Mouse (Mus musculus) hindbrain, embryonic 14.5 days (tissue): ENCODE results near the gene St6gal1. TPM values are rescaled to one million over a fixed set of nuclear protein-coding genes. Genes with fewer than 3 reads are reported as not detected.

Experiments
- ATAC-seq: fragments of 200-750 bp; cut with Nextera tagmentation; 2 replicates; pipeline ENCODE4 v1.8.0; 2017; ENCODE audit warnings: moderate number of reproducible peaks, mild to moderate bottlenecking, moderate TSS enrichment, moderate library complexity; ENCODE audit not compliant: low FRiP score
- DNase-seq: peaks from one replicate; pipeline ENCODE4 v3.0.0-alpha.2; 2015; ENCODE audit warnings: low spot score
- H3K27ac ChIP-seq: fragments of 300-500 bp; sonication (generic); 2 replicates; pipeline ENCODE4 v1.5.1; 2014; ENCODE audit warnings: mild to moderate bottlenecking, moderate library complexity
- H3K27me3 ChIP-seq: fragments of 300-500 bp; sonication (generic); 2 replicates; pipeline ENCODE4 v1.6.1; 2014; ENCODE audit warnings: mild to moderate bottlenecking, low read length, mixed read lengths; ENCODE audit not compliant: control insufficient read depth, insufficient read depth
- H3K36me3 ChIP-seq: fragments of 300-500 bp; sonication (generic); replicated peaks from 2 replicates; pipeline ENCODE4 v1.6.1; 2014; ENCODE audit not compliant: control insufficient read depth, insufficient read depth
- H3K4me1 ChIP-seq: fragments of 300-500 bp; sonication (generic); replicated peaks from 2 replicates; pipeline ENCODE4 v1.6.1; 2014; ENCODE audit warnings: antibody characterized with exemption, low read length, mixed read lengths; ENCODE audit not compliant: control insufficient read depth, insufficient read depth
- H3K4me2 ChIP-seq: fragments of 300-500 bp; sonication (generic); replicated peaks from 2 replicates; pipeline ENCODE4 v1.6.1; 2014; ENCODE audit warnings: mild to moderate bottlenecking, moderate library complexity
- H3K4me3 ChIP-seq: fragments of 300-500 bp; sonication (generic); replicated peaks from 2 replicates; pipeline ENCODE4 v1.5.1; 2014; ENCODE audit warnings: mild to moderate bottlenecking, low read length
- H3K9ac ChIP-seq: fragments of 300-500 bp; sonication (generic); 2 replicates; pipeline ENCODE4 v1.6.1; 2014
- H3K9me3 ChIP-seq: fragments of 300-500 bp; sonication (generic); 2 replicates; pipeline ENCODE4 v1.6.1; 2016; ENCODE audit warnings: low read length; ENCODE audit not compliant: control insufficient read depth
- WGBS: fragments of 180-500 bp; shearing (Covaris S2); extraction: QIAGEN DNeasy Blood & Tissue Kit; methylation state at CpG from one replicate; pipeline ENCODE4 v1.1.7; 2014; 5-methylcytosine and 5-hydroxymethylcytosine counted together
- polyA plus RNA-seq: library from polyadenylated mRNA; unstranded; fragments of >200 nt; fragmentation: Nextera tagmentation; extraction: Ambion mirVana; gene quantifications from 2 replicates; pipeline ENCODE4 v1.2.1, GENCODE M21; 2014

Gene St6gal1
- polyA plus RNA-seq, 1 experiment from 2014 or later: 30.6 TPM

DNA sequence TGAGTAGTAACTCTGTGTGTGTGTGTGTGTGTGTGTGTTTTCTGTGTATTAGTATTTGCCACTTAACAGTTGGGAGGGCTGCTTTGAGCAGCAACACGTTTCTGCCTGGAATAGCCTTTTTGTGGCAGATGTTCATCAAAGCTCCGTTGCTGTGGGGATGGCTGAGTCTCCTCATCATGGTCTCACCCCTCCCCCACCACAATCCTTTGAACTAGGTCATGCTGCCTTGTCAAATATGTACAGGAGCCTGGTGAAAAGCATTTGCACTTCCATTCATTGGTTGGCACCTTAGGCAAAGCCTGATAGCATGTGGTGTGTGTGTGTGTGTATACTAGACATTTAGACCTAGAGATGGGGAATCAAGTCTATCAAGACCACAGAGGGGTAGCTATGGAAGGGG lies 126.3 kb downstream of the St6gal1 start:
- DNase-seq (no peak), ATAC-seq (no peak)
- no peak overlapping the region for H3K27ac ChIP-seq
- peaks cover 12% of the 10 kb centered on the region; the same call in 1 of the 2 replicates for H3K36me3 ChIP-seq
- H3K4me2 ChIP-seq: no peak overlapping the region
- H3K27me3 ChIP-seq: no peaks in the 10 kb centered on the region
- 24% methylated on average over 2 of the region's 2 CpGs for WGBS
- no peaks in the 10 kb centered on the region for H3K9me3 ChIP-seq
- H3K4me1 ChIP-seq: no peaks in the 10 kb centered on the region
- H3K4me3 ChIP-seq: no peak overlapping the region
- no peak overlapping the region for H3K9ac ChIP-seq

DNA sequence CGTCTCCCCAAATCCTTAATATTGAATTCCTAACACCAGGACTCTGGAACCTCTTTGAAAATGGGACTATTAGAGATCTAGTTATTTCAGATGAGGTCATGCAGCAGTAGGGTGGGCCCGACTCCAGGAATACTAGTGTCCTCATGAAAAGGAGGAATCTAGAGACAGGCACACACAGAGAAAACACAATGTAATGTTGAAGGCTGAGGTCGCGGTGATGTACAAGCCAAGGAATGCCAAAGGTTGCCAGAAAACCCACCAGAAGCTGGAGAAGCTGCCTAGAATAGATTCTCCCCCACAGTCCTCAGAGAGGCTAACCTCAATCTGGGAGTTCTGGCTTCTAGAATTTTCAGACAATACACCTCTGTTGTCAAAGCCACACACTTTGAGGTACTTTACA lies 136.5 kb downstream of the St6gal1 start:
- ATAC-seq (no peak), DNase-seq (no peak)
- no peak overlapping the region for H3K4me2 ChIP-seq
- H3K36me3 ChIP-seq: peaks cover 27% of the 10 kb centered on the region
- no peaks in the 10 kb centered on the region for H3K27me3 ChIP-seq
- no peaks in the 10 kb centered on the region for H3K4me1 ChIP-seq
- no peaks in the 10 kb centered on the region for H3K9me3 ChIP-seq
- no peak overlapping the region for H3K27ac ChIP-seq
- H3K4me3 ChIP-seq: no peak overlapping the region
- WGBS: 83% methylated on average over 4 of the region's 4 CpGs
- H3K9ac ChIP-seq: no peak overlapping the region

DNA sequence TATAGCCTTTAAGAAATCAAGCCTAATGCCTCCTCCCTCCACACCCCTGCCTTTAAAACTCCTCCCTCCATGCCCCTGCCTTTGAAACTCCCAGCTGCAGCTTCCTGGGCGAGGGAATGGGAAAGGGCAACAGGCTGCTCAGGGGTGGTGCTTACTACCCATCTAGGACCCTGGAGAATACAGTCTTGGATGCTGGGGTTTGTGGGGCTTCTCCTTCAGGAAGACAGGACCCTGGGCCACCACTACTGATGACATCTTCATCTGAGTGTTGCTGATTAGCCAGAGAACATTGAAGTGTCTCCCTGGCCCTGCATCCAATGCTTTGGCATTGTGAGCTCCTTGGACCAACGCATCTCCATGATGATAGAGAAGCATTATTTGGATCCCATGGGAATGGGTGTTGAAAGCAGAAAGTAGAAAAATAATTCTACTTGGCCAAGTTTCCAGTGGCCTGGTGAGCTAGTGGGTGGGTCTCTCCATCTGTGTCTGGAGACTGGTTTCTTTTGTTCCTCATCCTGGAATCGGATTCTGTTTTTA lies 137.0 kb downstream of the St6gal1 start:
- no peak overlapping the region for H3K27ac ChIP-seq
- no peaks in the 10 kb centered on the region for H3K9me3 ChIP-seq
- H3K36me3 ChIP-seq: peaks cover 23% of the 10 kb centered on the region
- H3K9ac ChIP-seq: no peak overlapping the region
- no peak overlapping the region for H3K4me2 ChIP-seq
- H3K4me3 ChIP-seq: no peak overlapping the region
- 89% methylated on average over 3 of the region's 3 CpGs for WGBS
- H3K27me3 ChIP-seq: no peaks in the 10 kb centered on the region
- DNase-seq (no peak), ATAC-seq (no peak)
- H3K4me1 ChIP-seq: no peaks in the 10 kb centered on the region

DNA sequence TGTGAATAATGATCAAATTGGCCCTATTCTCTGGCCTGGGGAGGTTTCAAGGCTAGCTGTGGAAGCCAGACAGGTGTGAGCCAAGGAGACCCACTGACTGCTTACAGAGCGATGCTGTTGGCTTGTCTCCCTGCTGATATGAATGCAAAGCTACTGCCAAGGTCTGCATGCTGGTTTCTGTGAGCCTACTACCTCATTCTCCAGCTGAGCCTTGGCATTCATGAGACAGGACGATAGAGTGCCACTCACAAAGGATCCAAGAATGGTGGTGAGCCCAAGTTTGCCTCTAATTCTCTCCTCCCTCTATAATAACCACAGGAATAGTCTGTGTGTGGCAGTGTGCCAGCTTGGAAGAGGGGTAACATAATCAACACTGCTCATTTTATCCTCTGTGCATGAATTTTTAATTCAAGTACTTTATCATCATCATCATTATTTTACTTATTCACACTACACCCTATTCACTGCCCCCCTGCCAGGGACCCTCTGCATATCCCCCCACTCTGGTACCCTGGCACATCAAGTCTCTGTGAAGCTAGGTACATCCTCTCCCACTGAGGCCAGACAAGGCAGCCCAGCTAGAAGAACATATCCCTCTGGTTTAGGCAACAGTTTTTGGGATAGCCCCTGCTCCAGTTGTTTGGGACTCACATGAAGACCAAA lies 139.9 kb downstream of the St6gal1 start:
- WGBS: 70% methylated on average over 2 of the region's 2 CpGs
- ATAC-seq (peak; percentile 59; the same call in 1 of the 2 replicates), DNase-seq (no peak)
- Histone ChIP-seq H3K4me1 (no peaks in the 10 kb centered on the region), H3K4me3 (no peak overlapping the region), H3K4me2 (no peak overlapping the region), H3K27ac (no peak overlapping the region), H3K36me3 (peaks cover 2% of the 10 kb centered on the region; the same call in 1 of the 2 replicates), H3K27me3 (no peaks in the 10 kb centered on the region), H3K9ac (no peak overlapping the region), H3K9me3 (no peaks in the 10 kb centered on the region)

DNA sequence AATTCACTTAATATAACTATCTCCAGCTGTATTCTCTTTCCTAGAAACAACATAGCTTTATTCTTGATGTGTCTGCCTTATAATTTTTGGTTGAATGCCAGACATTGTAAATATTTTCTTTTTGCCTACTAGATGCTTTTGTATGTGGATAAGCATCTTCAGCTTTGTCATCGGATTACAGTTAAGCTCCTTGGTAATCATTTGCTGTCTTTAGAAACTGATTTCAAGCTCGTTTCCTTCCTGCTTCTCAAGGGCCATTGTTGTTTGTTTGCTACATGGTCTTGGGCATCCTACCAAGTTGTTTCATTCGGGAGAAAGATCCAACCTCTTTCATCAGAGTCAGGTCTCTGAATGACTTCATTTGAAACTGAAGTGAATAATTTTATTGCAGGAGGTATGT lies 144.6 kb downstream of the St6gal1 start:
- Histone ChIP-seq H3K27me3 (no peaks in the 10 kb centered on the region), H3K4me2 (no peak overlapping the region), H3K27ac (no peak overlapping the region), H3K36me3 (no peaks in the 10 kb centered on the region), H3K4me3 (no peak overlapping the region), H3K9me3 (no peaks in the 10 kb centered on the region), H3K4me1 (no peaks in the 10 kb centered on the region), H3K9ac (no peak overlapping the region)
- WGBS: 67% methylated on average over 3 of the region's 3 CpGs
- ATAC-seq: no peak
- no peak for DNase-seq

DNA sequence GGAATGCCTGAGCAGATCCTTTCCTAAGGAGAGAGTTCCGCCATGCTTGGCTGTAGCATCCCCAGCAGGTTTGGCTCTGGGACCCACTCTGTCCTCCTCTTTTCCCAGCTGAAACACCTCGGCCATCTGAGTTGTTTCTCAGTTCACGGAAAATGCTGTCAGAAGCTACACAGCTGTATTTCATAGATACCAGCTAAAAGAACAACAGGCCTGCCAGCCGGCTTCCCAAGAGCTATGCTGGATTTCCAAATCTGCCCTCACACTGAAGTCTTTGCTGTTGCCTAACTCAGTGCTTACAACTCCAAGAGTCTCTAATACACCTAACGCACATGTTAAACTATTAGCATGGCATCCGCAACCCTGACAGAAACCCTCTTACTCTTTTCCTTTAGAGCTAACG lies 146.2 kb downstream of the St6gal1 start:
- H3K27ac ChIP-seq: no peak overlapping the region
- DNase-seq: no peak
- H3K4me1 ChIP-seq: no peaks in the 10 kb centered on the region
- no peak overlapping the region for H3K4me2 ChIP-seq
- no peak overlapping the region for H3K9ac ChIP-seq
- H3K9me3 ChIP-seq: no peaks in the 10 kb centered on the region
- no peak overlapping the region for H3K4me3 ChIP-seq
- no peaks in the 10 kb centered on the region for H3K36me3 ChIP-seq
- whole genome bisulfite sequencing: 94% methylated on average over 7 of the region's 7 CpGs
- ATAC-seq: no peak
- no peaks in the 10 kb centered on the region for H3K27me3 ChIP-seq

DNA sequence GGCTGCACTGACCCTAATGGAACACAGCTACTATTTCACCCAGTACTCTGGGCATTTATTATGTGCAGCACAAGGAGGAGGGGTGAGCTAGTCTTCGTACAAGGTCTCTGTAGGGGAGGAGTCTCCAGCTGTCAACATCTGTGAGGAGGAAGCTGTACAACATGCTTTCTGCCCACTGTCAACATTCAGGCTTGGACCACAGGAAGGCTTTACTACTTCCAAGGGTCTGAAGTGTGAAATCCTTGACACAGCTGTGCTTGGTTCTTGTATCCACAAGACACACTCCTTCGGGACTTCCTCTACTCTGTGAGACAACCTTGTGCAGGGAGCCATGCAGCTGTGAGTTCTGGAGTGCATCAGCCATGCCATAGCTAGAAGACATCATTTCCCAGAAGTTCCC lies 147.8 kb downstream of the St6gal1 start:
- H3K4me3 ChIP-seq: no peak overlapping the region
- H3K36me3 ChIP-seq: no peaks in the 10 kb centered on the region
- WGBS: 60% methylated on average over 2 of the region's 2 CpGs
- no peaks in the 10 kb centered on the region for H3K27me3 ChIP-seq
- H3K4me1 ChIP-seq: no peaks in the 10 kb centered on the region
- H3K9me3 ChIP-seq: no peaks in the 10 kb centered on the region
- no peak overlapping the region for H3K4me2 ChIP-seq
- ATAC-seq (no peak), DNase-seq (no peak)
- H3K27ac ChIP-seq: no peak overlapping the region
- H3K9ac ChIP-seq: no peak overlapping the region

DNA sequence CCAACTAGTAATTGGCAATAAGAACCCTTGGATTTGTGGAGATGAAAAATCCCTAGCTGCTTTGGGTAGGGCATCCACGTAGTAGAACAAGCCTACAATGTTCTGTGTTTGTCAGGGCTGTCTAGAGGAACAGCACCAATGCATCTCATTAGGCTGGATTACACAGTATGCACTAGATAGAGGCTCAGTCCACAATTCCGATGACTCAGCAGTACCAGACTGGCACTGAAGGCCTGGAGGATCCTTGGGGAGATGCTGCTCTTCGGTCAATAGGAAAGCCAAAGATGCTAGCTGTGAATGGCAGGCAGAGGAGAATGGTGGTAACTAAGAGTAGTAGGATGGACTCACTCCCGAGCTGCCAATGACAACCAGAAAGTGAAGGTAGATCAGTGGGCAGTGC lies 149.5 kb downstream of the St6gal1 start:
- Histone ChIP-seq H3K4me2 (no peak overlapping the region), H3K9ac (no peak overlapping the region), H3K27me3 (no peaks in the 10 kb centered on the region), H3K4me3 (no peak overlapping the region), H3K36me3 (no peaks in the 10 kb centered on the region), H3K9me3 (no peaks in the 10 kb centered on the region), H3K4me1 (no peaks in the 10 kb centered on the region), H3K27ac (no peak overlapping the region)
- WGBS: 89% methylated on average over 4 of the region's 4 CpGs
- no peak for DNase-seq
- ATAC-seq: no peak

DNA sequence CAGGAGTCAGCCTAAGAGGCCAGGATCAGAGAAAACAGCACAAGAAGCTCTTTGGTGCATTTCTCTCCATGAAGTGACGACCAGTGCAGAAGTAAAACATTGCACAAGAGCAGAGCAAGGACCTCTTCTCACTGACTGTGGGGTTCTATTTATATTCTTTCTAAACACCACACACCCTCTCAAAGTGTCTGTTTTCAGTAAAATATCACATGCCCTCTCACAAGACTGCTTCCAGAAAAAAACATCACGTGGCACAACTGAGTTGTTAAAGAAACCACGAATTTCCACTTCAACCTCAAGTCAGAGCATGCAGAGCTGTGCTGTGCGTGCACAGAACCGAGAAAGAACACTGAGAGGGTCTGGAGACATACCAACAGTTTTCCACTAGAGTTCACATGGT lies 150.4 kb downstream of the St6gal1 start:
- no peak overlapping the region for H3K9ac ChIP-seq
- no peak overlapping the region for H3K4me2 ChIP-seq
- no peak overlapping the region for H3K27ac ChIP-seq
- no peak for DNase-seq
- no peaks in the 10 kb centered on the region for H3K36me3 ChIP-seq
- 82% methylated on average over 5 of the region's 5 CpGs for WGBS
- H3K4me3 ChIP-seq: no peak overlapping the region
- no peaks in the 10 kb centered on the region for H3K4me1 ChIP-seq
- no peaks in the 10 kb centered on the region for H3K27me3 ChIP-seq
- ATAC-seq: no peak
- no peaks in the 10 kb centered on the region for H3K9me3 ChIP-seq

DNA sequence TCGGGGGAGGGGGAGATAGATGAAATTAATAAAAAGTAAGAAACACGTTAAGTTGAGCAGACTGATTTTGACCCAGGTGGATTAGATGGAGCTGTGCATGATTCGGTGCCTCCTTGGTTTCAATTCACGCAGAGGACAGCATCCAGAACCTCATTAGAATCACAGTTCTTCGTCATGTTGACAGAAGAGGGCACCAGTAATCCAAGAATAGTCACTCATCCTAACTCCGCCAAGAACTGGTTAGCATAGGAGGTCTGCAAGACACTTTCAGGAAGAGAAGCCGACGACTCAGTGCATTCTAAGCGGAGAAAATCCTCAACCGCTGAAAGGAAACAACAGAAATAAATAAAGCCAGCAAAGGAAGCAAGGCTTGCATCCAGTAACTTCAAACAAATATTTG lies 151.6 kb downstream of the St6gal1 start:
- ATAC-seq (no peak), DNase-seq (no peak)
- H3K4me3 ChIP-seq: no peak overlapping the region
- H3K4me1 ChIP-seq: no peaks in the 10 kb centered on the region
- no peaks in the 10 kb centered on the region for H3K36me3 ChIP-seq
- H3K9me3 ChIP-seq: no peaks in the 10 kb centered on the region
- H3K4me2 ChIP-seq: no peak overlapping the region
- no peak overlapping the region for H3K9ac ChIP-seq
- no peaks in the 10 kb centered on the region for H3K27me3 ChIP-seq
- no peak overlapping the region for H3K27ac ChIP-seq
- 67% methylated on average over 10 of the region's 10 CpGs for WGBS
